ENCODE assay signal across 8 mouse cellular contexts in genomic region chr8:71463188-71464033, GRCm38 (mm10). TPM values are rescaled to one million over a fixed set of nuclear protein-coding genes. Genes with fewer than 3 reads are reported as not detected.
A peak's percentile ranks its signal among the peaks of the same experiment; 100 is the strongest.
DNase-seq lines count a peak whose midpoint lies in the region; ATAC-seq and TF ChIP-seq lines count a peak whose summit lies in the region.

Abhd8 (minus strand) TSS chr8:71463655.

- H3K36me3 ChIP-seq in MEL (ENCODE audit: control insufficient read depth in 1 of 2, insufficient read depth in 2 of 2, low read length in 2 of 2): peaks cover 0 to 7% of the 10 kb centered on the region in 2 experiments; a peak in 1 of 4 replicates
- H3K36me3 ChIP-seq in lung, postnatal 0 days (ENCODE audit: insufficient read depth, low read length): no peaks in the 10 kb centered on the region

- TF ChIP-seq POLR2A in MEL (IDR thresholded peaks at IDR 0.05; ENCODE audit: control insufficient read depth in 1 of 2, insufficient read depth in 1 of 2, low read depth in 1 of 2, low read length in 2 of 2, poor library complexity in 1 of 2): peak; percentile 24 to 51; a peak in 1 of 4 replicates
- TF ChIP-seq POLR2A in cerebellum, adult 2 months (IDR thresholded peaks at IDR 0.05; ENCODE audit: borderline replicate concordance, insufficient read depth, low read length): peak; percentile 77

- TF ChIP-seq RAD21 in MEL (IDR thresholded peaks at IDR 0.05; ENCODE audit: low read depth, low read length): no peak

- no peaks in the 10 kb centered on the region for H3K27me3 ChIP-seq in MEL (ENCODE audit: control insufficient read depth in 1 of 2, insufficient read depth in 2 of 2, low read length in 2 of 2)
- H3K27me3 ChIP-seq in cerebellum, adult 2 months (ENCODE audit: control insufficient read depth, insufficient read depth, low read length): no peaks in the 10 kb centered on the region
- H3K27me3 ChIP-seq in lung, postnatal 0 days (replicated peaks; ENCODE audit: insufficient read depth, low read length): no peaks in the 10 kb centered on the region

- H3K27ac ChIP-seq in MEL (ENCODE audit: control insufficient read depth, low read depth, low read length): peak within 1 kb of the TSS; percentile 25
- H3K27ac ChIP-seq in cerebellum, adult 2 months (ENCODE audit: insufficient read depth, low read length): peak within 1 kb of the TSS; percentile 92
- H3K27ac ChIP-seq in lung, postnatal 0 days (ENCODE audit: low read length): peak within 1 kb of the TSS; percentile 47

- H3K9me3 ChIP-seq in MEL (replicated peaks; ENCODE audit: insufficient read depth, low read length): no peaks in the 10 kb centered on the region
- no peaks in the 10 kb centered on the region for H3K9me3 ChIP-seq in lung, postnatal 0 days (ENCODE audit: low read length)

- no peak for TF ChIP-seq EP300 in MEL (IDR thresholded peaks at IDR 0.05; ENCODE audit: low read depth in 1 of 2, low read length in 2 of 2)
- TF ChIP-seq EP300 in lung, postnatal 0 days (IDR thresholded peaks at IDR 0.05): no peak

- ATAC-seq in hematopoietic stem cell, adult 5-6 weeks (replicated peaks in 1 of 2; ENCODE audit: insufficient read depth in 1 of 2, low FRiP score in 2 of 2, low TSS enrichment in 1 of 2, low read depth in 1 of 2, poor library complexity in 2 of 2, severe bottlenecking in 2 of 2): peak; percentile 65 to 75
- ATAC-seq in lung, postnatal 0 days: peak; percentile 66

- TF ChIP-seq CTCF in MEL (IDR thresholded peaks at IDR 0.05 in 2 of 3, conservative IDR thresholded peaks at IDR 0.05 in 1 of 3; ENCODE audit: control insufficient read depth in 1 of 3, insufficient read depth in 1 of 3, low read depth in 2 of 3, low read length in 3 of 3, poor library complexity in 1 of 3, severe bottlenecking in 1 of 3): no peak
- TF ChIP-seq CTCF in cerebellum, adult 2 months (IDR thresholded peaks at IDR 0.05; ENCODE audit: borderline replicate concordance, insufficient read depth, low read depth, low read length): no peak
- no peak for TF ChIP-seq CTCF in lung, postnatal 0 days (IDR thresholded peaks at IDR 0.05)

- under 1% methylated on average over 55 of the region's 55 CpGs for WGBS in cerebellum, adult 2 months
- WGBS in lung, postnatal 0 days: 2% methylated on average over 55 of the region's 55 CpGs

- peak within 1 kb of the TSS; percentile 98 for H3K4me2 ChIP-seq in lung, postnatal 0 days (replicated peaks; ENCODE audit: low read depth, low read length)

- H3K4me1 ChIP-seq in MEL (ENCODE audit: control insufficient read depth in 1 of 2, insufficient read depth in 2 of 2, low read length in 2 of 2): peaks cover 0 to 15% of the 10 kb centered on the region in 2 experiments; a peak in 2 of 4 replicates
- H3K4me1 ChIP-seq in cerebellum, adult 2 months (ENCODE audit: control insufficient read depth, insufficient read depth, low read length): peaks cover 21% of the 10 kb centered on the region
- H3K4me1 ChIP-seq in lung, postnatal 0 days (ENCODE audit: insufficient read depth, low read depth, low read length): peaks cover 22% of the 10 kb centered on the region; the same call in 1 of the 2 replicates

- H3K9ac ChIP-seq in MEL (ENCODE audit: control insufficient read depth, low read depth, low read length, poor library complexity, severe bottlenecking): peak within 1 kb of the TSS; percentile 82
- H3K9ac ChIP-seq in lung, postnatal 0 days (replicated peaks; ENCODE audit: low read depth): peak within 1 kb of the TSS; percentile 56

- H3K79me2 ChIP-seq in MEL (ENCODE audit: control insufficient read depth, insufficient read depth, low read length, poor library complexity): peaks cover 7% of the 10 kb centered on the region; the same call in 1 of the 2 replicates

- H3K4me3 ChIP-seq in MEL (ENCODE audit: control insufficient read depth in 1 of 2, insufficient read depth in 1 of 2, low read depth in 2 of 2, low read length in 2 of 2): peak within 1 kb of the TSS; percentile 89 to 95
- peak within 1 kb of the TSS; percentile 77 for H3K4me3 ChIP-seq in cerebellum, adult 2 months (replicated peaks; ENCODE audit: insufficient read depth, low read depth, low read length)
- H3K4me3 ChIP-seq in lung, postnatal 0 days (ENCODE audit: low read depth, low read length): peak within 1 kb of the TSS; percentile 67

- DNase-seq in MEL (ENCODE audit: low read depth, low spot score): peak; percentile 97
- DNase-seq in cerebellum, adult 2 months: peak; percentile 99 to 100
- DNase-seq in forelimb bud, embryonic 11.5 days (ENCODE audit: low read depth, low spot score): peak; percentile 94
- DNase-seq in layer of hippocampus, adult 9-11 months: peak; percentile 98
- DNase-seq in lung, postnatal 0 days (ENCODE audit: low spot score): peak; percentile 94
- peak; percentile 96 for DNase-seq in ovary, postnatal 14 days (ENCODE audit: low spot score)
- DNase-seq in thymus, postnatal 14 days: peak; percentile 98

TF ChIP-seq in MEL, 35 proteins besides CTCF, POLR2A, EP300 and RAD21:
- TF ChIP-seq SIN3A (IDR thresholded peaks at IDR 0.05; ENCODE audit: low read length) (peak; percentile 60; the same call in 1 of the 2 replicates), POLR2AphosphoS5 (IDR thresholded peaks at IDR 0.05; ENCODE audit: borderline replicate concordance, low read depth, low read length) (no peak), E2F4 (IDR thresholded peaks at IDR 0.05; ENCODE audit: borderline replicate concordance, low read depth, low read length) (no peak), TBP (IDR thresholded peaks at IDR 0.05; ENCODE audit: low read depth, low read length) (0 out of 2 replicates have a peak, but pooled peaks have one; percentile 21), TCF12 (IDR thresholded peaks at IDR 0.05; ENCODE audit: low read depth, low read length) (no peak; the same call in 1 of the 2 replicates), ZMIZ1 (IDR thresholded peaks at IDR 0.05; ENCODE audit: low read depth, low read length) (no peak), NRF1 (IDR thresholded peaks at IDR 0.05; ENCODE audit: insufficient read depth, low read depth, low read length, poor library complexity, severe bottlenecking) (peak; percentile 38; the same call in 1 of the 2 replicates), HCFC1 (IDR thresholded peaks at IDR 0.05; ENCODE audit: low read depth, low read length) (peak; percentile 63; the same call in 1 of the 2 replicates), MAX (IDR thresholded peaks at IDR 0.05; ENCODE audit: low read length) (no peak), MXI1 (IDR thresholded peaks at IDR 0.05; ENCODE audit: low read depth, low read length) (peak; percentile 55; the same call in 1 of the 2 replicates), NELFE (IDR thresholded peaks at IDR 0.05; ENCODE audit: low read depth, low read length) (peak; percentile 59)

RNA-seq across cellular contexts. Expression of gene Abhd8, which starts in this region (rescaled TPM):
- total RNA-seq in MEL (2012; rRNA removed): 26.3 and 28.5 TPM in 2 replicates
- polyA plus RNA-seq in MEL (2012; ENCODE audit: insufficient read depth in 1 of 2, insufficient read length in 2 of 2, low read depth in 1 of 2, low replicate concordance in 2 of 2, missing spikeins in 1 of 2): 10 to 100 TPM in 1 of 2 experiments, not detected in 1; 39.2 TPM
- polyA plus RNA-seq in cerebellum, adult 2 months (2012; rRNA removed): 392 TPM in 2 replicates
- 19.8 and 20.7 TPM in 2 replicates for total RNA-seq in hematopoietic stem cell, adult 5-6 weeks (2017)
- 23.8 and 27.6 TPM in 2 replicates for polyA plus RNA-seq in lung, postnatal 0 days (2015; fragmentation: Nextera tagmentation; extraction: Ambion mirVana)

Comparison
In these comparisons a context has a peak if more than half of its experiments do, and no peak if none do; other contexts are left out.
1. Peak in every context shown above with its lines: DNase-seq, ATAC-seq, H3K4me3 ChIP-seq and H3K27ac ChIP-seq.
2. H3K27ac ChIP-seq: peak in every context shown above with its lines; median percentile 92 in cerebellum, adult 2 months; 47 in lung, postnatal 0 days; 25 in MEL.